Mouse (Mus musculus) left cerebral cortex, postnatal 4 days (tissue): Measurements from ENCODE around the gene Zfp558. TPM values are rescaled to one million over a fixed set of nuclear protein-coding genes. Genes with fewer than 3 reads are reported as not detected.
"Not testable (repeated sequence)": the region's sequence is repeated elsewhere in the genome, so short reads cannot be mapped to it uniquely, and the experiment has no call there.

Experiments used
- DNase-seq: peaks from one replicate; pipeline ENCODE4 v3.0.0-alpha.2; 2022
- intact Hi-C: fragments of 180-260 bp; cut with DNase I; formaldehyde crosslinking; loops from one replicate; pipeline ENCODE4 v1.15.1; 2025
- microRNA-seq: library from miRNA; unstranded; fragments of <30 nt; microRNA quantifications from one replicate; pipeline ENCODE4 v1.2.0, GENCODE M21; 2022
- total RNA-seq, 2 experiments: library from RNA; stranded (reverse); gene quantifications; 2 replicates each; pipeline ENCODE4 v1.2.3; 2021

The Zfp558 gene
- 10 to 100 TPM; 20.8 to 21.6 TPM for total RNA-seq

DNA sequence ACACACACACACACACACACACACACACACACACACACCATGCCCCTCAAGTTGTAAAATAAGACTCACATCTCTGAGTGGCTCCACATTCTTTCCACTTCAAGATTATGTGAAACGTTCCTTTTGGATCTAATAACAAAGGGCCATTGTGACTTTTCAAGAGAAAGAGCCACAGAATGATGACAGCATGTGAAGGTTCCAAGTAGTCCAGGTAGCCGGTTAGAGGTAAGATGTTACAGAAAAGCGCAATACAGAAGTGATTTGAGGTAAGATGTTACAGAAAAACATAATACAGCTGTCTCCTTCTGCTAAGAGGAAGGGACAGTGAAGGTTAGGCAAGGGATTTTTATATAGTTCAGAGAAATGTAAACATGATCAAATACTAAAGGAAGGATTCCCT lies at the start of gene Zfp558, which contains the start of gene Mbd3l1:
Gene Zfp558, minus strand, starts transcription at position 101 of the 400 bp plus-strand sequence.
Gene Mbd3l1, plus strand, starts transcription at position 192 of the 400 bp plus-strand sequence.
- DNase-seq: no peak

GRCm38 (mm10) chr9:18508098-18508497 lies 30.0 kb upstream of the Zfp558 start:
- DNase-seq: no peak

More for the DNA sequence above, at the start of gene Zfp558, which contains the start of gene Mbd3l1:
- intact Hi-C loops: no loop called here

DNA sequence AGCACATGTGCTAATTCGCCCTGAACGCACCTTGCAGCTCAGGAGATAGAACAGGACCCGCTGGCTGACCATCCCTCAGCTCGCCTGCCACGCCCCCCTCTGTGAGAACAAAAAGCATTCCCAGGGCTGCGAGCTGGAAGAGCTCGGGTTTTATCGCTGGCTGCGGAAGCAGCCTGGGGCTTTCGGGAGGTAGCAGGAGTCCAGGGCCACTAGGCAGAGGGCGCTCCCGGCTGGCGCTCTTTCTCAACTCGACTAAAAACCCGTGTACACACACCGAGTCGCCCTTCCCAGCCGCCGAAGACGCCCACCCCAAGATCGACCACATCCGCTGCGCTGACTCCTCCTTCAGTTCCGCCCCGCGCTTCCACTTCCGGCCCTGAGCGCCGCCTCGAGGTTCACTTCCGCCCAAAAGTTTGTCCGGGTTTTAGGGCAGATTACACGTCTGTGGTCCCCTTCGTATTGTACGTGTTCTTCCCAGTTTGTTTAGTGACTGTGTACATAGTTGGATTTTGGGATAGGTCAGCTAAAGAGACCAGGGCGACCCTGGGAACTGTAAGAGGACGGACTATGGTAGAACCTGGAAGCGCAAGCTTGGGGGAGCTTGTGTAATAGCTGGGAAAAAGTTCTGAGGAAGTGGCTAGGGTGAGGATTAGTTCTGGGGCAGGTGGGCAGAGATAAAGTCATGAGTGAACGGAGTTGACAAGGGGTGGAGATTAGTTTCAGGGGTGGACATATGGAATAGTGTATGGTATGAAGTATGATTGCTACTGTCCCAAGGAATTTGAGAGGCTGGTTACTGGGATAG lies 4.5 kb downstream of the Zfp558 start:
- peak; percentile 75 for DNase-seq
- intact Hi-C loops: no loop called here

More at GRCm38 (mm10) chr9:18508098-18508497, 30.0 kb upstream of the Zfp558 start:
- intact Hi-C loops: no loop called here

DNA sequence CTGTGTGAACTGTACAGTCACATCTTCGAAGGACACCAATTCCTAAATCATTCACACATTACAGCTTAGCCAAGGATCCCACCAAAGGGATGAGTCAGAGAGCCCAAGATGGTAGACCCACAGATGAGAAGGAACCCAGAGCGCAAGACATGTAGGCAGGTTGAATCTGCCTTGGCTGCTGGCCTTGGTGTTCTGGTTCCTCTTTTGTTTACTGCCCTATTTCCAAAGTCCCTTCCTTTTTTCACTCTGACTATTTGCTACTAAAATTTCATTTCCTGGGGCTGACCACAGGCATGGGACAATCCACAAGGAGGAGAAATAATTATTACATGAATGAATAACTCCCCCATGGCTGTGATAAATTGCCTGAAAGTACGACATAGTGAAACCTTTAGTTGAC lies 10.1 kb downstream of the Zfp558 start:
- intact Hi-C loops: no loop called here

GRCm38 (mm10) chr9:18467350-18467749 lies 10.7 kb downstream of the Zfp558 start:
- intact Hi-C loops: no loop called here
- no peak for DNase-seq

More for the DNA sequence above, 10.1 kb downstream of the Zfp558 start:
- DNase-seq: no peak

DNA sequence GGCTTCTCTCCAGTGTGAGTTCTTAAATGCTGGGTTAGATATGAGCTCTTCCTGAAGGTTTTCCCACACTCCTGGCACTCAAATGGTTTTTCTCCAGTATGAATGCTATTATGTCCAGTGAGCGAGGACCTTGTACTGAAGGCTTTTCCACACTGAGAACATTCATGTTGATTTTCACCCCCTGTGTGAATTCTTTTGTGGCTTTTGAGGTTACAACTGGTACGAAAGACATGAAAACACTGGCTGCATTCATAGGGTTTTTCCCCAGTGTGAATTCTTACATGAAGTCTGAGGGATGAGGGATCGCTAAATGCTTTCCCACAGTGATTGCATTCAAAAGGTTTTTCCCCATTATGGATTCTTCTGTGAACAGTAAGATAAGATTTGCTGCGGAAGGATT lies 21.5 kb downstream of the Zfp558 start:
- DNase-seq: no peak
- intact Hi-C loops: loop anchor here (10.0 kb wide), 1 partner anchor 152 kb away; no protein-coding TSS in a partner anchor

GRCm38 (mm10) chr9:18431687-18432086 lies 46.4 kb downstream of the Zfp558 start:
- intact Hi-C loops: no loop called here
- peak; percentile 48 for DNase-seq

- no peak for DNase-seq
- intact Hi-C loops: no loop called here
These were observed 47.7 kb downstream of the Zfp558 start, which contains the start of gene Mbd3l2 for GRCm38 (mm10) chr9:18430354-18430753. TSS of gene Mbd3l2 (plus strand) at chr9:18430654.

GRCm38 (mm10) chr9:18412371-18412770 lies 65.7 kb downstream of the Zfp558 start:
- intact Hi-C loops, DNase-seq: not testable (repeated sequence)

Small RNA genes lying within 50 kb of the gene (microRNA-seq; reads per million reads assigned to microRNA genes)
- gene Gm22854: not detected

Other genes with a start within 250 kb of the Zfp558 start
- 10 to 100 TPM; 67.3 to 68.9 TPM for gene Chordc1, start 186.1 kb downstream of the Zfp558 start, total RNA-seq
- 1 to 10 TPM; 1.6 to 2.6 TPM for gene Naalad2, start 75.3 kb downstream of the Zfp558 start, total RNA-seq
- gene Ubtfl1, start 73.8 kb downstream of the Zfp558 start, total RNA-seq: not detected
- gene Mbd3l2, start 47.6 kb downstream of the Zfp558 start, total RNA-seq: not detected
- gene Mbd3l1, start 91 bp upstream of the Zfp558 start, total RNA-seq: not detected
- gene Muc16, start 196.3 kb upstream of the Zfp558 start, total RNA-seq: not detected